Mouse (Mus musculus) limb, embryonic 15.5 days (tissue): ENCODE results near the gene Hspe1. TPM values are rescaled to one million over a fixed set of nuclear protein-coding genes. Genes with fewer than 3 reads are reported as not detected.

ENCODE experiments used
- ATAC-seq: fragments of 200-750 bp; cut with Nextera tagmentation; 2 replicates; pipeline ENCODE4 v1.8.0; 2017; ENCODE audit warnings: low read depth, moderate TSS enrichment; ENCODE audit not compliant: insufficient number of reproducible peaks, low FRiP score, low TSS enrichment
- H3K27ac ChIP-seq: fragments of 300-500 bp; sonication (generic); 2 replicates; pipeline ENCODE4 v1.5.1; 2015; ENCODE audit warnings: moderate library complexity, mild to moderate bottlenecking, inconsistent platforms
- H3K27me3 ChIP-seq: fragments of 300-500 bp; sonication (generic); 2 replicates; pipeline ENCODE4 v1.6.1; 2015; ENCODE audit warnings: inconsistent platforms
- H3K36me3 ChIP-seq: fragments of 300-500 bp; sonication (generic); 2 replicates; pipeline ENCODE4 v1.6.1; 2015; ENCODE audit warnings: inconsistent platforms
- H3K4me1 ChIP-seq: fragments of 300-500 bp; sonication (generic); 2 replicates; pipeline ENCODE4 v1.6.1; 2015; ENCODE audit warnings: inconsistent platforms
- H3K4me2 ChIP-seq: fragments of 300-500 bp; sonication (generic); 2 replicates; pipeline ENCODE4 v1.6.1; 2015; ENCODE audit warnings: mild to moderate bottlenecking, inconsistent platforms
- H3K4me3 ChIP-seq: fragments of 300-500 bp; sonication (generic); 2 replicates; pipeline ENCODE4 v1.5.1; 2015; ENCODE audit warnings: mild to moderate bottlenecking, inconsistent platforms
- H3K9ac ChIP-seq: fragments of 300-500 bp; sonication (generic); 2 replicates; pipeline ENCODE4 v1.6.1; 2015; ENCODE audit warnings: inconsistent platforms
- H3K9me3 ChIP-seq: fragments of 300-500 bp; sonication (generic); 2 replicates; pipeline ENCODE4 v1.6.1; 2016; ENCODE audit warnings: inconsistent platforms
- WGBS: fragments of 180-500 bp; shearing (Covaris S2); methylation state at CpG from one replicate; pipeline ENCODE4 v1.1.7; 2015; 5-methylcytosine and 5-hydroxymethylcytosine counted together
- polyA plus RNA-seq: library from polyadenylated mRNA; unstranded; fragments of >200 nt; fragmentation: Nextera tagmentation; extraction: Ambion mirVana; gene quantifications from 2 replicates; pipeline ENCODE4 v1.2.1, GENCODE M21; 2015

Hspe1 gene
- polyA plus RNA-seq, 1 experiment from 2014 or later = 321 TPM

DNA sequence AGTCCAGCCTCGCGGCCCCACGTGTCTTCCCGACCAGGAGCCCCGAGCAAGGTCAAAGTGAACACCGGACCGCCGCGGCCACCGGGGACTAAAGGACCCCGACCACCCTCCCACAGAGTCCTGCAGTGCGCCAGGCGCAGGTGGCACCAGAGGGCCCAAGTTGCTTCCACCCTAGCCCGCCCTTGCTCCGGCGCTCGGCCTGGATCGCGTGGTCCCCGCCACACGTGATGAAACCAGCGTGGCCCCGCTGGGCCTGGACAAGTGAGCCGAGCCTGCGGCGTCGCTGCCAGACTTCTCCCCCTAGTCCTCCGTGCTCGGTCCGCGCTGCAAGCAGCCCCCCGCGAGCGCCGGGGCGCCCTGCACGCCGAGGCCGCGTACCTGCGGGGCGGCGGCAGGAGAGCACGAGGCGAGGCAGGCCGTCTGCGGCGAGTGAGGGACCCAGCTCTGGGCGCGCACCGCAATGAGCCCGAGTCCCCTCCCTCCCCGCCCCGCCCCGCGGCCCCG lies 479 bp upstream of the Hspe1 start:
- H3K4me1 ChIP-seq = peaks cover 22% of the 10 kb centered on the region
- H3K4me2 ChIP-seq = peak overlapping the region; percentile 57
- H3K36me3 ChIP-seq = peaks cover 37% of the 10 kb centered on the region
- ATAC-seq = peak; percentile 9; the same call in 1 of the 2 replicates
- WGBS = under 1% methylated on average over 55 of the region's 57 CpGs
- H3K27ac ChIP-seq = peak overlapping the region; percentile 96
- peak overlapping the region; percentile 97 for H3K9ac ChIP-seq
- H3K27me3 ChIP-seq = no peaks in the 10 kb centered on the region
- no peaks in the 10 kb centered on the region for H3K9me3 ChIP-seq
- peak overlapping the region; percentile 99 for H3K4me3 ChIP-seq

DNA sequence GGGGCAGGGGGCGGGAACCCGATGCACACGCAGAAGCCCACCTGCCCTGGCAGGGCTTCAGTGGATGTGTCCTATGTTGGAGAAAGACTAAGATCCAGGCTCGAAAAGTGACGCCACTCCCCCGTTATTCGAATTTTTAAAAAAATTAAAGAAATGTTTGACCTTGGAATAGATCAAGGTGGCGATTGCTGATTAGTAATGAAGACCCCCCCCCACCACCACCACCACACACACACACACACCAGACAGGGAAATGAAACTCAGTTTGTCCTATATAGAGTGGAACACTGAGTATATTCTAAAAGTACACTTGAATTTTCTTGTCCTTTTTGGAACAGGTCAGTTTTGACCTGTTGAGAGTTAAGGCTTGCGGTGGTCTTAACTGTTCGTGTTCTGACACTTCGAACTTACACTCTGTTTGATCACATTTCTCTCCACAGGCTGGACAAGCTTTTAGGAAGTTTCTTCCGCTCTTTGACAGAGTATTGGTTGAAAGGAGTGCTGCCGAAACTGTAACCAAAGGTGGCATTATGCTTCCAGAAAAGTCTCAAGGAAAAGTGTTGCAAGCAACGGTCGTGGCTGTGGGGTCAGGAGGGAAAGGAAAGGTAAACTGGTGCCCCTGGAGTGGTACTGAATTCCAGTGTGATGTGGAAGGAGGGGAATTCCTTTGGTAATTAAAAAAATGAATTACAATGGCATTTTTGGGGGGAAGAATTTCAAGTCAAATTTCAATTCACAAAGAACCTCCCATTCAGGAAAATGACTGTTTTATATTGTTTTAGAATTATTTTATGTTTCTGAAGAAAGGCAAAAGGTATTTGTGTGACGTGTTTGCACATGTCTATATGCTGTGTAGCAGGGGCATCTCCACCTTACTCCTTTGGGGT lies 922 bp downstream of the Hspe1 start:
- WGBS = 4% methylated on average over 16 of the region's 16 CpGs
- peak overlapping the region; percentile 96 for H3K27ac ChIP-seq
- peaks cover 35% of the 10 kb centered on the region for H3K36me3 ChIP-seq

DNA sequence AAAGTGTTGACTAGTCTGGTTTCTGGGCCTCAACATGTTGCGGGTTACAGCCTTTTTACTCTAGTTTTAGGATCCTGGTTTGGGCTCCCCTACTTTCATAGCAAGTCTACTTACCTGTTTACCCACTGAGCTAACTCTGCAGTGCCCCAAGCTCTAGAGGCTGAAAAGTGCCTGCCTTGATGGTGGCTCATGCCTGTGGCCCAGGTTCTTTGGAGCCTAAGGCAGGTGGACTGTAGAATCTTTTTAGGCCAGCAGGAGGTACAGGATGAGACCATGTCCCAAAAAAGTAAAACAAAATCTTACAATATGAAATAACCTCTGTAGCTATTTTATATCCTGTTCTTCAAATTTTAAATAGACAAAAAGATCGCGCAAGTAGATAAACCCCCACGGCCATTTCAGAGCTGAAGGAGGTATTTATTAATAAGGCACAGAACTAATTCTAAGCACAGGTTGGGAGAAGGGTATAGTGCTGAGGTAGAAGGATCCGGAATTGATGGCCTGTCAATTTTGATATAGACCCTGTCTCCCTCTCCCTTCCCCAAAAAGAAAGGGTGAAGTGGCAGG lies 1.6 kb downstream of the Hspe1 start:
- peak overlapping the region; percentile 64 for H3K4me2 ChIP-seq
- no peak for ATAC-seq
- H3K4me3 ChIP-seq = peak overlapping the region; percentile 99
- H3K9ac ChIP-seq = 0 out of 2 replicates have a peak overlapping the region, but pooled peaks have one; percentile 10
- H3K9me3 ChIP-seq = no peaks in the 10 kb centered on the region
- peaks cover 27% of the 10 kb centered on the region for H3K36me3 ChIP-seq
- WGBS = 86% methylated on average over 5 of the region's 5 CpGs
- H3K27ac ChIP-seq = no peak overlapping the region
- H3K4me1 ChIP-seq = peaks cover 22% of the 10 kb centered on the region
- H3K27me3 ChIP-seq = no peaks in the 10 kb centered on the region

More for the DNA sequence above, 922 bp downstream of the Hspe1 start:
- Histone ChIP-seq H3K9me3 (no peaks in the 10 kb centered on the region), H3K4me2 (peak overlapping the region; percentile 64), H3K4me3 (peak overlapping the region; percentile 99), H3K9ac (peak overlapping the region; percentile 86), H3K4me1 (peaks cover 22% of the 10 kb centered on the region), H3K27me3 (no peaks in the 10 kb centered on the region)
- ATAC-seq = no peak

DNA sequence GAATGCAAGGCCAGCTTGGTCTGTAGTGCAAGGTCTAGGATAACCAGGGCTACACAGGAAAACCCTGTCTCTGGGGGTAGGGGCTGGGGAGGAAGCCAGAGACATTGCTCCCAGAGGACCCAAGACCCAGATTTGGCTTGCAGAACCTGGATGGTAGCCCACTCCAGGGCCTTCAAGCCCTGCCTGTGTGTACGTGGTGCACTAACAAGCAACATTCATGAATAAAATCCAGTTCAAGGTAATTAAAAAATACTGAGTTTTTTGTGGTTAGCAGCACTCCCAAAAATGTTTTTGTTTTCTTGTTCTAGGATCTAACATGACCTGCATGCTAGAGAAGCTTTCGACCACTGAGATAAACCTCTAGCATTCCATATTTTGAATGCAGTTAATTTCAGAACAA lies 4.1 kb downstream of the Hspe1 start:
- H3K9ac ChIP-seq = no peak overlapping the region
- H3K27me3 ChIP-seq = no peaks in the 10 kb centered on the region
- 79% methylated on average over 2 of the region's 2 CpGs for WGBS
- H3K9me3 ChIP-seq = no peaks in the 10 kb centered on the region
- H3K4me3 ChIP-seq = no peak overlapping the region
- ATAC-seq = no peak
- peaks cover 20% of the 10 kb centered on the region for H3K36me3 ChIP-seq
- H3K27ac ChIP-seq = no peak overlapping the region
- no peak overlapping the region for H3K4me2 ChIP-seq
- H3K4me1 ChIP-seq = peaks cover 11% of the 10 kb centered on the region

DNA sequence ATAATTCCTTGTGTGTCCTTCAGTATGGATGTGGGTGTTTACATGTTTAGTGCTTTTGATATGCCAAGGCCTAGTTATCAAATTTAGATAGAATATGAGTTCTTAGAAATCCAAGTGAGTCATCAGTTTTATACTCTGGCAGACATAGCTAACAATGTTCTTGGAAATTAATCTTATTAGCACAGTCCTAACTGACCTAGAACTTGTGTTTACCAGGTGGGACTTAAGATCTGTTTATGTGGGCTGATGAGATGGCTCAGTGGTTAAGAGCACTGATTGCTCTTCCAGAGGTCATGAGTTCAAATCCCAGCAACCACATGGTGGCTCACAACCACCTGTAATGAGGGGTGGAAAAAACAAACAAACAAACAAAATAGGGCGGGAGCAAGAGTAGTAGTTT lies 4.5 kb downstream of the Hspe1 start:
- Histone ChIP-seq H3K27ac (no peak overlapping the region), H3K36me3 (peaks cover 20% of the 10 kb centered on the region), H3K4me1 (peaks cover 11% of the 10 kb centered on the region), H3K4me2 (no peak overlapping the region), H3K4me3 (no peak overlapping the region), H3K9me3 (no peaks in the 10 kb centered on the region), H3K27me3 (no peaks in the 10 kb centered on the region), H3K9ac (no peak overlapping the region)
- no peak for ATAC-seq
- WGBS = 82% methylated on average over 1 of the region's 1 CpGs

DNA sequence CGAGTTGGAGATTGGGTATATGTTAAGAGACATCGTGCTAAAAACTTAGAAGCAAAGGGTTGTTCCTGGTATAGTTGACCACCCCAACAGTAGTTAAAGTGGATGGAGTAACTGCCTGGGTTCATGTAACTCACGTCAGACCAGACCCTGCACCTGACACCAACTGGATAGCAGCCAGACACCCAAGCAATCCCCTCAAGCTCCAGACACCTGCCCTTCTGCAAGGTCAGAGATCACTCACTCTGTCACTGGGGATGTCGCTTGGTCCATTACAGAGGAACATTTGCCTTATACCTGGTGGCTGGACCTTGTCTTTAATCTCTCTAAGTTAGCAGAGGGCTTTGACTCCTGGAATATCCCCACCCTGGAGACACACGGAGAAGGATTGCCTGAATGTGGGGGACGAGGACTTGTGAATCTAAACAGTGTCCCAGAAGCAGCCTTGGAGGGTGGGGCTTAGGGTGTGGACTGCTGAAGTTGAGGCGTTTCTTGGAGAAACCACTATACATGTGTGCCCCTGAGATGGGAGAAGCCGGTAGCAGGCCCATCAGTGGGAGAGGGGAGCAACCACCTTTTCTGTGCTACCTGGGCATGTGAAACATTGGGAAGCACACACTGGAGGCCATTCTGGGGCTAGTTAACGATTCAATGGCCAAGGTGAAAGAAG lies 19.1 kb downstream of the Hspe1 start:
- no peak for ATAC-seq
- no peaks in the 10 kb centered on the region for H3K27me3 ChIP-seq
- H3K27ac ChIP-seq = no peak overlapping the region
- no peak overlapping the region for H3K4me3 ChIP-seq
- 76% methylated on average over 9 of the region's 9 CpGs for WGBS
- H3K4me2 ChIP-seq = no peak overlapping the region
- H3K9me3 ChIP-seq = no peaks in the 10 kb centered on the region
- H3K4me1 ChIP-seq = no peaks in the 10 kb centered on the region
- no peak overlapping the region for H3K9ac ChIP-seq
- H3K36me3 ChIP-seq = no peaks in the 10 kb centered on the region

DNA sequence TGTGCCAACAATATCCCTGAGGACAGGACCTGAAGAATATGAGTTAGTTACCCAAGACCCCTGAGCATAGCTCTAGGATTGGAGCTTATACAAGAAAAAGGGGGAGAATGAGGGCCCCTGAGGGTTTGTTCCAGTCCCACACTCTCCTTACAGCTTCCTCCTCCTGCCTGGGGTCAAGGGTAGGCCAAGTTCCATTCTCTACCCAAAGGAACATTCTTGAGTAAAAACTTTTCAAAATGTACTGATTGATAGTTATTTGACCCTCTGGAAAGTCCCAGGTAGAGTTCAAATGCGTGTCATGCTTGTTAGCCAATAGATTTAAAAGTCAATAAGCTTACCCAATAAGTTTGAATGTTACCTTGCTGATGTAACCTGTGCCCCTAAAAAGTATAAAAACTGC lies 19.7 kb downstream of the Hspe1 start:
- H3K9ac ChIP-seq = no peak overlapping the region
- H3K4me1 ChIP-seq = no peaks in the 10 kb centered on the region
- no peaks in the 10 kb centered on the region for H3K27me3 ChIP-seq
- no peaks in the 10 kb centered on the region for H3K36me3 ChIP-seq
- ATAC-seq = no peak
- no peak overlapping the region for H3K4me3 ChIP-seq
- H3K4me2 ChIP-seq = no peak overlapping the region
- H3K27ac ChIP-seq = no peak overlapping the region
- WGBS = 81% methylated on average over 1 of the region's 1 CpGs
- no peaks in the 10 kb centered on the region for H3K9me3 ChIP-seq

DNA sequence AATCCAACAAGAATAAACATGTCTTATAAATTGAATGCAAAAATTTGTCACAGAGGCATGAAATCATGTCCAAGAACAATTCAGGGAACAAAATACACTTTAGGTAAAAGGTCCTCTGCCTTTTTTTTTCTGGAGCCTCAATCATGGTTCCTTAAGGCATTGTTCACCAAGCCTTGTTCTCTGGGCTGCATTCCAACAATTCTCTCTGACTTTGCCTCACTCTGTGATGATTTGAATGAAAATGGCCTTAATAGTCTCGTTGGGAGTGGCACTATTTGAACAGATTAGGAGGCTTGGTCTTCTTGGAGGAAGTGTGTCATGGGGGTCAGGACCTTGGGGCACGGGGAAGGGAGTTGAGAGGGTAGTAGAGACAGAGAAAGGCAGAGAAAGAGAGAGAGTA lies 20.5 kb downstream of the Hspe1 start:
- H3K27ac ChIP-seq = no peak overlapping the region
- H3K4me2 ChIP-seq = no peak overlapping the region
- no peaks in the 10 kb centered on the region for H3K36me3 ChIP-seq
- no peaks in the 10 kb centered on the region for H3K9me3 ChIP-seq
- no peak overlapping the region for H3K9ac ChIP-seq
- H3K4me3 ChIP-seq = no peak overlapping the region
- 59% methylated on average over 2 of the region's 2 CpGs for WGBS
- no peaks in the 10 kb centered on the region for H3K27me3 ChIP-seq
- no peaks in the 10 kb centered on the region for H3K4me1 ChIP-seq
- ATAC-seq = no peak

DNA sequence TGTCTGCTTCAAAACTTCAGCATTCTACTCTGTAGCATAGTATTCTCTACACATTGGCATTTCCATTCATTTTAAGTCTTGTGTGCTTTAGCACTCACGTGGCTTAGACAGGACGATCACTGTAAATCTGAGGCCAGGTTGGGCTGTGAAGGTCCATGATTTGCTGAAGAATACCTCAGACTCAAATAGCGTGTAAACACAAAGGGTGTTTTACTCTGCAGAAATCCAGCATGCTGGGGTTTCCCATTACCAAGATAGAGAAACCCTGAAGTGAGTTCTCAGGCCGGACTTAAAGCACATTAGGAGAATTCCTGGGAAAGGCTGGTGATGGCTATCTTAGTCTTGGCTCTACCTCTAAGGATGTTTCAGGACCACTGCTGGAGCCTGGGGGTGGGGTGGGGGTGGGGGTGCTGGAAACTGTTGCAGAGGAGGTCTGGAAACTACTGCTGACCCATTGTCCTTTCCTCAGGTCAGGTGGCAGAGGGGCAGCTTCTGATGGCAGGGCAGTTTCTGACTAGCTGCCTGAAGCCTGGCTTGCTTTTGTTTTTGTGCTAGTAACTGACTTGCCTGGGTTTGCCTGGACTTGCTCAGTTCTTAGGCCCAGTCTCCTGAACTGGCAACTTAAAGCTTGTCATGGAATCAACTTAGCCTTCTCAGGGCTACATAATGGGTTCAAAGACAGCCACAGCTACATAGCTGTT lies 21.3 kb downstream of the Hspe1 start:
- Histone ChIP-seq H3K9ac (no peak overlapping the region), H3K4me2 (no peak overlapping the region), H3K4me1 (no peaks in the 10 kb centered on the region), H3K27ac (no peak overlapping the region), H3K4me3 (no peak overlapping the region), H3K36me3 (no peaks in the 10 kb centered on the region), H3K27me3 (no peaks in the 10 kb centered on the region), H3K9me3 (no peaks in the 10 kb centered on the region)
- WGBS = 86% methylated on average over 4 of the region's 4 CpGs
- ATAC-seq = no peak

DNA sequence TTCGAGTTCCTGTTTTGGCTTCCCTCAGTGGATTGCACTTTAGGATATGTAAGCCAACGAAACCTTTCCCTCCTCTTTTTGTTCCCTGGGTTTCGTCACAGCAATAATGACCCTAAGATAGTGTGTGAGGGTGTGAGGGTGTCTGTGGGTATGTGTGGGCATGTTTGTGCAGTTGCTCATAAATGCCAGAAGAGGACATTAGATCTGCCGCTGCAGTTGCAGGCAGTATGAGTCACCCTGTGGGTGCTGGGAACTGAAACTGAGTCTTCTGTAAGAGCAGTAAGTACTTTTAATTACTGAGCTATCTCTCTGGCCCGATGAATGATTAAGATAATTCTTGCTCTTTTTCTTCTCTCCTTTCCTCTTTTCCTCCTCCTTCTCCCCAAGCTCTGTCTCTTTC lies 35.1 kb downstream of the Hspe1 start:
- Histone ChIP-seq H3K9me3 (no peaks in the 10 kb centered on the region), H3K9ac (no peak overlapping the region), H3K27ac (no peak overlapping the region), H3K4me2 (no peak overlapping the region), H3K4me3 (no peak overlapping the region), H3K36me3 (no peaks in the 10 kb centered on the region), H3K4me1 (no peaks in the 10 kb centered on the region), H3K27me3 (no peaks in the 10 kb centered on the region)
- WGBS = 84% methylated on average over 5 of the region's 5 CpGs
- no peak for ATAC-seq

DNA sequence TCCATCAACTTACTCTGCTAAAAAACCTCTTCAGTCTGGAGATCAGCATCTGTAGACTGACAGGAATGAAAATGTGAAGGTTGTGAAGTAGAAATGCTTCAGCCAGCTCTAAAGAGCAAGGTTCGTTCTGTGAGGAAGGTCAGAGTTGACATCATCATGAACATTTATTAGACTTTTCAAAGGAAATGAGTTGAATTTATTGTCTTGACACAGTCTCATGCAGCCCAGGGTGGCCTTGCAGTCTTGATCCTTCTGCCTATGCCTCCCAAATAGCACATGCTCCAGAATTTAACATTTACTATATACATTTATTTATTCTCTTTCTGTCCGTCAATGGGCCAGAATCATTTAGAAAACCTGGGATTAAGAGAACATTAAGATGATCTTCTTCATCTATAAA lies 35.6 kb downstream of the Hspe1 start:
- H3K4me2 ChIP-seq = no peak overlapping the region
- no peaks in the 10 kb centered on the region for H3K36me3 ChIP-seq
- WGBS = 77% methylated on average over 2 of the region's 2 CpGs
- H3K27me3 ChIP-seq = no peaks in the 10 kb centered on the region
- H3K27ac ChIP-seq = no peak overlapping the region
- no peak for ATAC-seq
- no peaks in the 10 kb centered on the region for H3K9me3 ChIP-seq
- no peak overlapping the region for H3K4me3 ChIP-seq
- H3K9ac ChIP-seq = no peak overlapping the region
- no peaks in the 10 kb centered on the region for H3K4me1 ChIP-seq
